ENCODE assay signal across 31 mouse cellular contexts in genomic region chr12:5222439-5223202, GRCm38 (mm10).
"Had no signal": no experiment of that assay in that cellular context is flagged by ENCODE, and none has a peak within 500 bp of the region (broad histone marks: within the 10 kb centered on the region; RNA-seq: fewer than 3 reads in every experiment).

No protein-coding gene starts in this region.

- H3K4me1 ChIP-seq: liver, embryonic 12.5 days; liver, embryonic 13.5 days; liver, embryonic 15.5 days; megakaryocyte, embryonic 14.5 days had no signal

- H3K27ac ChIP-seq: limb, embryonic 10.5 days; limb, embryonic 12.5 days; limb, embryonic 13.5 days; limb, embryonic 15.5 days; liver, embryonic 12.5 days; liver, embryonic 13.5 days; liver, embryonic 14.5 days; liver, embryonic 15.5 days; lung, embryonic 15.5 days; macrophage; midbrain, embryonic 10.5 days; midbrain, embryonic 12.5 days; midbrain, embryonic 13.5 days; midbrain, embryonic 15.5 days had no signal

- H3K9ac ChIP-seq: limb, embryonic 12.5 days; limb, embryonic 13.5 days; limb, embryonic 15.5 days; liver, embryonic 12.5 days; liver, embryonic 13.5 days; liver, embryonic 14.5 days; liver, embryonic 15.5 days; liver, postnatal 0 days; lung, embryonic 14.5 days; lung, embryonic 15.5 days; midbrain, embryonic 12.5 days; midbrain, embryonic 13.5 days; midbrain, embryonic 15.5 days had no signal

- H3K4me3 ChIP-seq: limb, embryonic 10.5 days; limb, embryonic 12.5 days; limb, embryonic 13.5 days; limb, embryonic 15.5 days; liver, embryonic 12.5 days; liver, embryonic 13.5 days; liver, embryonic 15.5 days; lung, embryonic 15.5 days; megakaryocyte, embryonic 14.5 days; midbrain, embryonic 10.5 days; midbrain, embryonic 12.5 days; midbrain, embryonic 13.5 days; midbrain, embryonic 15.5 days; myocyte had no signal

- H3K9me3 ChIP-seq: limb, embryonic 10.5 days; limb, embryonic 12.5 days; limb, embryonic 13.5 days; limb, embryonic 15.5 days; liver, embryonic 12.5 days; liver, embryonic 13.5 days; liver, embryonic 15.5 days; lung, embryonic 15.5 days; midbrain, embryonic 10.5 days; midbrain, embryonic 12.5 days; midbrain, embryonic 13.5 days; midbrain, embryonic 15.5 days had no signal

- ATAC-seq: liver, embryonic 12.5 days; liver, postnatal 0 days; lung, postnatal 0 days; midbrain, embryonic 13.5 days; midbrain, embryonic 15.5 days; midbrain, embryonic 16.5 days had no signal

- DNase-seq: left cerebral cortex, postnatal 4 days; liver; liver, embryonic 13.5 days; liver, postnatal 0 days; lung, adult 18-20 months; lung, adult 2 months; lung, embryonic 14.5 days; lung, postnatal 10 days; lung, postnatal 14 days; lung, postnatal 36 days; lung, postnatal 4 days; midbrain, embryonic 14.5 days had no signal

- H3K27me3 ChIP-seq: limb, embryonic 12.5 days; limb, embryonic 13.5 days; limb, embryonic 15.5 days; liver, embryonic 12.5 days; liver, embryonic 13.5 days; liver, embryonic 15.5 days; lung, embryonic 15.5 days; megakaryocyte, embryonic 14.5 days; midbrain, embryonic 12.5 days; midbrain, embryonic 13.5 days; midbrain, embryonic 15.5 days had no signal

- H3K4me2 ChIP-seq: limb, embryonic 12.5 days; limb, embryonic 13.5 days; limb, embryonic 15.5 days; liver, embryonic 11.5 days; liver, embryonic 12.5 days; liver, embryonic 13.5 days; liver, embryonic 15.5 days; lung, embryonic 14.5 days; lung, embryonic 15.5 days; midbrain, embryonic 11.5 days; midbrain, embryonic 12.5 days; midbrain, embryonic 13.5 days; midbrain, embryonic 15.5 days had no signal

- H3K36me3 ChIP-seq: limb, embryonic 10.5 days; limb, embryonic 12.5 days; limb, embryonic 13.5 days; limb, embryonic 15.5 days; liver, embryonic 12.5 days; liver, embryonic 13.5 days; liver, embryonic 15.5 days; lung, embryonic 15.5 days; midbrain, embryonic 10.5 days; midbrain, embryonic 12.5 days; midbrain, embryonic 13.5 days; midbrain, embryonic 15.5 days had no signal
